Comparison of ENCODE assay signal across 8 mouse cellular contexts in genomic region chr9:107570016-107570415, GRCm38 (mm10). TPM values are rescaled to one million over a fixed set of nuclear protein-coding genes. Genes with fewer than 3 reads are reported as not detected.
DNase-seq lines count a peak whose midpoint lies in the region; ATAC-seq and TF ChIP-seq lines count a peak whose summit lies in the region.

No protein-coding gene starts in this region.

- 46% methylated on average over 13 of the region's 13 CpGs for WGBS in heart, adult 2 months
- WGBS in forebrain, embryonic 14.5 days, result 31% methylated on average over 13 of the region's 13 CpGs
- WGBS in liver, embryonic 12.5 days (ENCODE audit: insufficient replicate concordance), result 67% methylated on average over 13 of the region's 13 CpGs

- TF ChIP-seq POLR2A in heart, adult 2 months (IDR thresholded peaks at IDR 0.05; ENCODE audit: insufficient read depth, low read depth, low read length), result no peak

- intact Hi-C loops in heart, adult 2 months (cut with DNase I), result no loop called here

- H3K79me2 ChIP-seq in heart, adult 2 months (replicated peaks; ENCODE audit: control insufficient read depth, insufficient read depth, low read length), result no peaks in the 10 kb centered on the region
- H3K79me2 ChIP-seq in C2C12 (ENCODE audit: control insufficient read depth, insufficient read depth), result peaks cover 26% of the 10 kb centered on the region

- TF ChIP-seq CTCF in heart, adult 2 months (IDR thresholded peaks at IDR 0.05), result no peak
- no peak for TF ChIP-seq CTCF in C2C12 (IDR thresholded peaks at IDR 0.05; ENCODE audit: control insufficient read depth, insufficient read depth, insufficient read length)

- H3K27ac ChIP-seq in heart, adult 2 months, result peak overlapping the region; percentile 95
- peak overlapping the region; percentile 77; the same call in 1 of the 2 replicates for H3K27ac ChIP-seq in forebrain, embryonic 14.5 days (ENCODE audit: low read depth, low read length)
- H3K27ac ChIP-seq in liver, embryonic 12.5 days, result peak overlapping the region; percentile 94

- H3K27me3 ChIP-seq in heart, adult 2 months (ENCODE audit: control insufficient read depth, insufficient read depth, low read length), result no peaks in the 10 kb centered on the region
- H3K27me3 ChIP-seq in C2C12 (ENCODE audit: control insufficient read depth, insufficient read depth, insufficient read length), result no peaks in the 10 kb centered on the region
- H3K27me3 ChIP-seq in forebrain, embryonic 14.5 days (replicated peaks; ENCODE audit: control insufficient read depth, insufficient read depth, low read length), result no peaks in the 10 kb centered on the region
- H3K27me3 ChIP-seq in liver, embryonic 12.5 days (replicated peaks), result no peaks in the 10 kb centered on the region

- H3ac ChIP-seq in C2C12 (ENCODE audit: control insufficient read depth, insufficient read length, low read depth), result peak overlapping the region; percentile 51

- peak overlapping the region; percentile 79 for H3K9ac ChIP-seq in heart, adult 2 months (ENCODE audit: low read depth, low read length)
- H3K9ac ChIP-seq in forebrain, embryonic 14.5 days (ENCODE audit: low read length), result peak overlapping the region; percentile 92
- H3K9ac ChIP-seq in liver, embryonic 12.5 days, result peak overlapping the region; percentile 90

- H3K4me3 ChIP-seq in heart, adult 2 months, result peak overlapping the region; percentile 79
- H3K4me3 ChIP-seq in C2C12 (ENCODE audit: insufficient read depth, poor library complexity, severe bottlenecking), result peak overlapping the region; percentile 66
- peak overlapping the region; percentile 88 for H3K4me3 ChIP-seq in forebrain, embryonic 14.5 days (ENCODE audit: low read depth, low read length)
- peak overlapping the region; percentile 75 for H3K4me3 ChIP-seq in liver, embryonic 12.5 days

- H3K79me3 ChIP-seq in C2C12 (ENCODE audit: low read depth), result peaks cover 12% of the 10 kb centered on the region

- DNase-seq in heart, adult 2 months, result no peak
- DNase-seq in heart, adult 18-20 months, result no peak
- DNase-seq in forebrain, embryonic 14.5 days (ENCODE audit: low spot score), result no peak
- DNase-seq in T-cell, adult 2 months (ENCODE audit: low spot score), result no peak
- DNase-seq in adrenal gland, postnatal 36 days, result no peak

- TF ChIP-seq EP300 in heart, adult 2 months (IDR thresholded peaks at IDR 0.05; ENCODE audit: insufficient read depth, low read depth, low read length), result no peak

- H3K9me3 ChIP-seq in forebrain, embryonic 14.5 days (replicated peaks; ENCODE audit: control insufficient read depth, low read length), result no peaks in the 10 kb centered on the region
- no peaks in the 10 kb centered on the region for H3K9me3 ChIP-seq in liver, embryonic 12.5 days (replicated peaks)

- H3K4me2 ChIP-seq in forebrain, embryonic 14.5 days (ENCODE audit: low read length), result peak overlapping the region; percentile 92
- peak overlapping the region; percentile 86 for H3K4me2 ChIP-seq in liver, embryonic 12.5 days

- ATAC-seq in forebrain, embryonic 14.5 days, result no peak
- no peak for ATAC-seq in liver, embryonic 12.5 days
- no peak for ATAC-seq in megakaryocyte-erythroid progenitor cell, adult 5-6 weeks (replicated peaks; ENCODE audit: low FRiP score, low TSS enrichment, poor library complexity, severe bottlenecking)

- H3K4me1 ChIP-seq in heart, adult 2 months (ENCODE audit: control insufficient read depth, insufficient read depth, low read length), result peaks cover 14% of the 10 kb centered on the region
- H3K4me1 ChIP-seq in forebrain, embryonic 14.5 days (ENCODE audit: control insufficient read depth, insufficient read depth, low read length), result peaks cover 25% of the 10 kb centered on the region
- H3K4me1 ChIP-seq in liver, embryonic 12.5 days, result peaks cover 77% of the 10 kb centered on the region

- H3K36me3 ChIP-seq in heart, adult 2 months (ENCODE audit: control insufficient read depth, insufficient read depth, low read length), result no peaks in the 10 kb centered on the region
- peaks cover 10% of the 10 kb centered on the region for H3K36me3 ChIP-seq in C2C12 (ENCODE audit: control insufficient read depth, insufficient read depth)
- H3K36me3 ChIP-seq in forebrain, embryonic 14.5 days (ENCODE audit: control insufficient read depth, insufficient read depth, low read length), result peaks cover 52% of the 10 kb centered on the region
- peaks cover 44% of the 10 kb centered on the region for H3K36me3 ChIP-seq in liver, embryonic 12.5 days

TF ChIP-seq in C2C12, 6 proteins besides CTCF, POLR2A, EP300 and RAD21:
- TF ChIP-seq MYOD1 (IDR thresholded peaks at IDR 0.05; ENCODE audit: control insufficient read depth, insufficient read length, low read depth) (no peak), FOSL1 (IDR thresholded peaks at IDR 0.05; ENCODE audit: insufficient read depth, low read length, poor library complexity, severe bottlenecking) (no peak), MAX (IDR thresholded peaks at IDR 0.05) (no peak), CEBPB (IDR thresholded peaks at IDR 0.05; ENCODE audit: low read depth) (no peak), USF1 (IDR thresholded peaks at IDR 0.05; ENCODE audit: low read depth) (no peak), MYOG (IDR thresholded peaks at IDR 0.05; ENCODE audit: control insufficient read depth, extremely low read depth, insufficient read length) (no peak)

RNA-seq across cellular contexts. Expression of gene Hyal2, which starts 2.3 kb away (rescaled TPM):
- total RNA-seq in heart, adult 2 months (2021), result 10 to 100 TPM; 40.8 to 43.6 TPM
- 39.2 and 40.2 TPM in 2 replicates for polyA plus RNA-seq in heart, adult 2 months (2012; rRNA removed)
- total RNA-seq in heart, adult 18-20 months (2021), result 10 to 100 TPM; 31.4 to 40.0 TPM
- 59.7 TPM for polyA plus RNA-seq in C2C12 (2012; fragmentation: generic; extraction: Trizol)
- 98.0 and 109 TPM in 2 replicates for polyA plus RNA-seq in forebrain, embryonic 14.5 days (2014; fragmentation: Nextera tagmentation; extraction: Ambion mirVana)
- 53.9 and 57.6 TPM in 2 replicates for polyA plus RNA-seq in liver, embryonic 12.5 days (2016; fragmentation: Nextera tagmentation; extraction: Ambion mirVana)
- total RNA-seq in megakaryocyte-erythroid progenitor cell, adult 5-6 weeks (2014; fragmentation: Nextera tagmentation), result 7.6 and 23.6 TPM in 2 replicates
- 5.4 and 8.3 TPM in 2 replicates for total RNA-seq in megakaryocyte-erythroid progenitor cell, adult 5-6 weeks (2017)
- 10 to 100 TPM; 35.8 to 37.8 TPM for total RNA-seq in adrenal gland, postnatal 36 days (2021)

RNA-seq across cellular contexts. Expression of gene Hyal1, which starts 6.7 kb away (rescaled TPM):
- 1 to 10 TPM; 5.1 to 5.9 TPM for total RNA-seq in heart, adult 2 months (2021)
- polyA plus RNA-seq in heart, adult 2 months (2012; rRNA removed), result 6.9 and 8.2 TPM in 2 replicates
- total RNA-seq in heart, adult 18-20 months (2021), result 1 to 10 TPM; 3.4 to 5.1 TPM
- 1.2 TPM for polyA plus RNA-seq in C2C12 (2012; fragmentation: generic; extraction: Trizol)
- 2.6 and 3.3 TPM in 2 replicates for polyA plus RNA-seq in forebrain, embryonic 14.5 days (2014; fragmentation: Nextera tagmentation; extraction: Ambion mirVana)
- polyA plus RNA-seq in liver, embryonic 12.5 days (2016; fragmentation: Nextera tagmentation; extraction: Ambion mirVana), result 3.6 and 3.9 TPM in 2 replicates
- 1.1 and 5.9 TPM in 2 replicates for total RNA-seq in megakaryocyte-erythroid progenitor cell, adult 5-6 weeks (2014; fragmentation: Nextera tagmentation)
- 1.1 and 4.3 TPM in 2 replicates for total RNA-seq in megakaryocyte-erythroid progenitor cell, adult 5-6 weeks (2017)
- total RNA-seq in adrenal gland, postnatal 36 days (2021), result 10 to 100 TPM in 1 of 2 experiments, 1 to 10 TPM in 1; 8.6 to 10.1 TPM

RNA-seq across cellular contexts. Expression of gene Tusc2, which starts 7.0 kb away (rescaled TPM):
- 10 to 100 TPM; 31.7 to 39.1 TPM for total RNA-seq in heart, adult 2 months (2021)
- 45.8 and 60.4 TPM in 2 replicates for polyA plus RNA-seq in heart, adult 2 months (2012; rRNA removed)
- 10 to 100 TPM; 38.3 to 40.9 TPM for total RNA-seq in heart, adult 18-20 months (2021)
- polyA plus RNA-seq in C2C12 (2012; fragmentation: generic; extraction: Trizol), result 15.9 TPM
- polyA plus RNA-seq in forebrain, embryonic 14.5 days (2014; fragmentation: Nextera tagmentation; extraction: Ambion mirVana), result 105 and 107 TPM in 2 replicates
- polyA plus RNA-seq in liver, embryonic 12.5 days (2016; fragmentation: Nextera tagmentation; extraction: Ambion mirVana), result 48.6 and 52.7 TPM in 2 replicates
- total RNA-seq in megakaryocyte-erythroid progenitor cell, adult 5-6 weeks (2014; fragmentation: Nextera tagmentation), result 27.2 and 33.6 TPM in 2 replicates
- 15.6 and 26.1 TPM in 2 replicates for total RNA-seq in megakaryocyte-erythroid progenitor cell, adult 5-6 weeks (2017)
- 10 to 100 TPM; 45.2 to 52.5 TPM for total RNA-seq in adrenal gland, postnatal 36 days (2021)

RNA-seq across cellular contexts. Expression of gene Naa80, which starts 8.7 kb away (rescaled TPM):
- 10 to 100 TPM; 14.9 to 17.4 TPM for total RNA-seq in heart, adult 2 months (2021)
- polyA plus RNA-seq in heart, adult 2 months (2012; rRNA removed), result 30.0 and 45.4 TPM in 2 replicates
- 10 to 100 TPM; 16.1 to 20.1 TPM for total RNA-seq in heart, adult 18-20 months (2021)
- polyA plus RNA-seq in C2C12 (2012; fragmentation: generic; extraction: Trizol), result 8.2 TPM
- polyA plus RNA-seq in forebrain, embryonic 14.5 days (2014; fragmentation: Nextera tagmentation; extraction: Ambion mirVana), result 17.4 and 18.7 TPM in 2 replicates
- polyA plus RNA-seq in liver, embryonic 12.5 days (2016; fragmentation: Nextera tagmentation; extraction: Ambion mirVana), result 12.5 and 12.9 TPM in 2 replicates
- 46.2 and 49.0 TPM in 2 replicates for total RNA-seq in megakaryocyte-erythroid progenitor cell, adult 5-6 weeks (2014; fragmentation: Nextera tagmentation)
- 15.8 and 25.8 TPM in 2 replicates for total RNA-seq in megakaryocyte-erythroid progenitor cell, adult 5-6 weeks (2017)
- 10 to 100 TPM; 14.5 to 19.5 TPM for total RNA-seq in adrenal gland, postnatal 36 days (2021)

RNA-seq across cellular contexts. Expression of gene Hyal3, which starts 10.6 kb away (rescaled TPM):
- under 1 TPM; 0.29 to 0.34 TPM for total RNA-seq in heart, adult 2 months (2021)
- 0.26 and 0.31 TPM in 2 replicates for polyA plus RNA-seq in heart, adult 2 months (2012; rRNA removed)
- under 1 TPM; 0.28 to 0.37 TPM for total RNA-seq in heart, adult 18-20 months (2021)
- 0.28 TPM for polyA plus RNA-seq in C2C12 (2012; fragmentation: generic; extraction: Trizol)
- polyA plus RNA-seq in forebrain, embryonic 14.5 days (2014; fragmentation: Nextera tagmentation; extraction: Ambion mirVana), result 0.66 and 1.0 TPM in 2 replicates
- polyA plus RNA-seq in liver, embryonic 12.5 days (2016; fragmentation: Nextera tagmentation; extraction: Ambion mirVana), result 0.99 and 1.2 TPM in 2 replicates
- total RNA-seq in megakaryocyte-erythroid progenitor cell, adult 5-6 weeks (2014; fragmentation: Nextera tagmentation), result 5.1 and 9.4 TPM in 2 replicates
- total RNA-seq in megakaryocyte-erythroid progenitor cell, adult 5-6 weeks (2017), result 0.61 and 3.3 TPM in 2 replicates
- total RNA-seq in adrenal gland, postnatal 36 days (2021), result 1 to 10 TPM in 1 of 2 experiments, under 1 TPM in 1; 0.99 to 1.6 TPM
